Mouse (Mus musculus) neural tube, embryonic 12.5 days (tissue): ENCODE measurements at regions not wholly inside any gene's neighbourhood (a gene's known extent, or its start where the extent isn't known, plus 50 kb on each side); places are given as distances from the start of the nearest gene placed in this dataset.

Experiments
- ATAC-seq: fragments of 200-750 bp; cut with Nextera tagmentation; 2 replicates; pipeline ENCODE4 v1.8.0; 2017; ENCODE audit warnings: low read depth, mild to moderate bottlenecking, moderate TSS enrichment, moderate library complexity; ENCODE audit not compliant: low FRiP score
- H3K27ac ChIP-seq: fragments of 300-500 bp; sonication (generic); 2 replicates; pipeline ENCODE4 v1.5.1; 2016
- H3K27me3 ChIP-seq: fragments of 300-500 bp; sonication (generic); replicated peaks from 2 replicates; pipeline ENCODE4 v1.6.1; 2016; ENCODE audit warnings: mild to moderate bottlenecking
- H3K36me3 ChIP-seq: fragments of 300-500 bp; sonication (generic); 2 replicates; pipeline ENCODE4 v1.6.1; 2016; ENCODE audit warnings: mild to moderate bottlenecking
- H3K4me1 ChIP-seq: fragments of 300-500 bp; sonication (generic); 2 replicates; pipeline ENCODE4 v1.6.1; 2016
- H3K4me2 ChIP-seq: fragments of 300-500 bp; sonication (generic); replicated peaks from 2 replicates; pipeline ENCODE4 v1.6.1; 2016; ENCODE audit warnings: mild to moderate bottlenecking
- H3K4me3 ChIP-seq: fragments of 300-500 bp; sonication (generic); 2 replicates; pipeline ENCODE4 v1.5.1; 2016
- H3K9ac ChIP-seq: fragments of 300-500 bp; sonication (generic); 2 replicates; pipeline ENCODE4 v1.6.1; 2016; ENCODE audit warnings: mild to moderate bottlenecking
- H3K9me3 ChIP-seq: fragments of 300-500 bp; sonication (generic); 2 replicates; pipeline ENCODE4 v1.6.1; 2016; ENCODE audit warnings: mild to moderate bottlenecking
- WGBS: fragments of 180-500 bp; shearing (Covaris S2); methylation state at CpG from one replicate; pipeline ENCODE4 v1.1.7; 2016; 5-methylcytosine and 5-hydroxymethylcytosine counted together

DNA sequence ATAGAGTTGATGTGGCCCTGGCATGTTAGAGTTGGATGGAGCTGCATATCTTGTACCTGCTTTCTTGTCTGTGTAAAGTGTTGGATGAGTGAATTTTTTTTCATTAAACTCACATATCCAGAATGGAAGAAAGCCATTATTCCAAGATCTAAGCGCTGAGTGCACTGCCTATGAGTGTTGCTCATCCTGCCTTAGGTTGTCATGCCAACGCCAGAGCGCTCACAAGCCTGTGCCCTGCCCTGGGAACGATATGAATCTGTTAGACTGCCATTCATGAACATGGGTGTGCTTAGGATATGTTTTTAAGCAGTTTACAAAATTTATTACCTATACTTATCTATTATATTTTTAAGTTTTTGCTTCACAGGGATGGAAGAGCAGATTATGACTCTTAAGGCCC is 163.5 kb downstream of the Kcne4 start:
- WGBS = 69% methylated on average over 4 of the region's 4 CpGs
- 0 out of 2 replicates have a peak, but pooled peaks have one; percentile 37 for ATAC-seq
- Histone ChIP-seq H3K9ac (no peak overlapping the region), H3K4me1 (no peaks in the 10 kb centered on the region), H3K27ac (no peak overlapping the region), H3K27me3 (no peaks in the 10 kb centered on the region), H3K9me3 (no peaks in the 10 kb centered on the region), H3K36me3 (no peaks in the 10 kb centered on the region), H3K4me3 (no peak overlapping the region), H3K4me2 (no peak overlapping the region)
